Comparison of ENCODE assay signal across 11 mouse cellular contexts in the genomic region with DNA sequence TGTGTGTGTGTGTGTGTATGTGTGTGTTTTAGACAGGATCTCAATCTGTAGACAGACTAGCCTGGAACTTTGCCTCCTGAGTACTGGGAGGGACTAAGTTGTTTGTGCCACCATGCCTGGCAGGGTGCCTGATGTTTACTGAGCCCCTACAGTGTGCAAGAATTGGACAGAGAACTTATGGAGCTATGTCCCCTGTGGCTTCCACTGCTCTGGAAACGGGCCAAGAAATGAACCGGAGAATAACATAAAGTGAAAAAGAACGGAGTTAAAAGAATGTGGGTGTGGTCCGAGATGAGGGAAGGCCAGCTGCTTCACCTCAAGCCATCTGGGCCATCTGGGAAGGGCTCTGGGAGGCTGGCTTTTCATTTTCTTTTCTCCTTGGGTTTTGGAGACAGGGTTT. TPM values are rescaled to one million over a fixed set of nuclear protein-coding genes. Genes with fewer than 3 reads are reported as not detected.
DNase-seq lines count a peak whose midpoint lies in the region; ATAC-seq and TF ChIP-seq lines count a peak whose summit lies in the region.
"Had no signal": no experiment of that assay in that cellular context is flagged by ENCODE, and none has a peak within 500 bp of the region (broad histone marks: within the 10 kb centered on the region; RNA-seq: fewer than 3 reads in every experiment).

No protein-coding gene starts in this region.

- H3K4me3 ChIP-seq in lung, adult 2 months (replicated peaks; ENCODE audit: extremely low read depth, low read depth, low read length), result no peak overlapping the region
- H3K4me3 ChIP-seq in intestine, embryonic 14.5 days (ENCODE audit: low read depth, low read length), result no peak overlapping the region
- H3K4me3 ChIP-seq: midbrain, embryonic 10.5 days had no signal

- H3K36me3 ChIP-seq in intestine, embryonic 14.5 days (ENCODE audit: control insufficient read depth, insufficient read depth, low read length), result no peaks in the 10 kb centered on the region
- H3K36me3 ChIP-seq: midbrain, embryonic 10.5 days had no signal

- 0 out of 2 replicates have a peak overlapping the region, but pooled peaks have one; percentile 2 for H3K4me2 ChIP-seq in intestine, embryonic 14.5 days (ENCODE audit: low read length)

- ATAC-seq in intestine, embryonic 14.5 days (replicated peaks; ENCODE audit: low FRiP score, low TSS enrichment, low read depth), result no peak

- peaks cover 22% of the 10 kb centered on the region for H3K4me1 ChIP-seq in lung, adult 2 months (ENCODE audit: control insufficient read depth, insufficient read depth, low read length)
- H3K4me1 ChIP-seq in intestine, embryonic 14.5 days (replicated peaks; ENCODE audit: control insufficient read depth, insufficient read depth, low read length), result peaks cover 32% of the 10 kb centered on the region

- H3K9ac ChIP-seq in intestine, embryonic 14.5 days (ENCODE audit: low read length), result no peak overlapping the region

- peak overlapping the region; percentile 52 for H3K27ac ChIP-seq in intestine, embryonic 14.5 days (ENCODE audit: low read depth)
- H3K27ac ChIP-seq: midbrain, embryonic 10.5 days had no signal

- no peak for TF ChIP-seq CTCF in lung, adult 2 months (IDR thresholded peaks at IDR 0.05; ENCODE audit: insufficient read depth, low read length)

- 20% methylated on average over 4 of the region's 4 CpGs for WGBS in lung, adult 2 months
- WGBS in intestine, embryonic 14.5 days, result 8% methylated on average over 4 of the region's 4 CpGs

- TF ChIP-seq POLR2A in lung, adult 2 months (IDR thresholded peaks at IDR 0.05; ENCODE audit: borderline replicate concordance, extremely low read depth, low read depth, low read length), result no peak

- DNase-seq in adrenal gland, postnatal 10 days, result peak; percentile 63
- DNase-seq in adrenal gland, adult 2 months, result no peak
- peak; percentile 24 to 58 for DNase-seq in lung, adult 18-20 months
- no peak for DNase-seq in lung, adult 2 months
- no peak for DNase-seq in intestine, embryonic 14.5 days (ENCODE audit: low spot score)
- peak; percentile 68 for DNase-seq in lung, postnatal 36 days
- no peak for DNase-seq in frontal cortex, postnatal 25 days (ENCODE audit: low spot score in 2 of 2)
- DNase-seq in c-Kit-positive CD71-positive TER-119-positive erythroid progenitor cells, embryonic 14.5 days (ENCODE audit: low spot score), result no peak
- DNase-seq: thymus, postnatal 14 days had no signal

- H3K27me3 ChIP-seq in intestine, embryonic 14.5 days (replicated peaks; ENCODE audit: control insufficient read depth, insufficient read depth, low read length), result no peaks in the 10 kb centered on the region

- H3K9me3 ChIP-seq in intestine, embryonic 14.5 days (ENCODE audit: control insufficient read depth, low read length), result no peaks in the 10 kb centered on the region
- H3K9me3 ChIP-seq: midbrain, embryonic 10.5 days had no signal

RNA-seq across cellular contexts. Expression of gene Slc8b1, which starts 3.8 kb away (rescaled TPM):
- 10 to 100 TPM; 35.2 to 39.3 TPM for total RNA-seq in adrenal gland, postnatal 10 days (2021)
- 10 to 100 TPM; 25.5 to 46.3 TPM for total RNA-seq in adrenal gland, adult 2 months (2021)
- 40.1 and 49.3 TPM in 2 replicates for polyA plus RNA-seq in adrenal gland, adult 2 months (2012; rRNA removed)
- 37.0 and 40.0 TPM in 2 replicates for polyA plus RNA-seq in lung, adult 2 months (2012; rRNA removed)
- polyA plus RNA-seq in intestine, embryonic 14.5 days (2014; fragmentation: Nextera tagmentation; extraction: Ambion mirVana), result 3.3 and 3.8 TPM in 2 replicates

RNA-seq across cellular contexts. Expression of gene Plbd2, which starts 11.3 kb away (rescaled TPM):
- total RNA-seq in adrenal gland, postnatal 10 days (2021), result 10 to 100 TPM; 61.8 to 64.4 TPM
- 10 to 100 TPM; 85.2 to 91.3 TPM for total RNA-seq in adrenal gland, adult 2 months (2021)
- polyA plus RNA-seq in adrenal gland, adult 2 months (2012; rRNA removed), result 70.2 and 92.9 TPM in 2 replicates
- 40.0 and 42.7 TPM in 2 replicates for polyA plus RNA-seq in lung, adult 2 months (2012; rRNA removed)
- polyA plus RNA-seq in intestine, embryonic 14.5 days (2014; fragmentation: Nextera tagmentation; extraction: Ambion mirVana), result 36.5 and 42.1 TPM in 2 replicates

RNA-seq across cellular contexts. Expression of gene Sds, which starts 38.4 kb away (rescaled TPM):
- total RNA-seq in adrenal gland, postnatal 10 days (2021), result 10 to 100 TPM in 1 of 2 experiments, 1 to 10 TPM in 1; 2.5 to 20.1 TPM
- under 1 TPM in 1 of 2 experiments, not detected in 1; 0.55 TPM for total RNA-seq in adrenal gland, adult 2 months (2021)
- 1.2 TPM in 1 of 2 replicates, not detected in the other for polyA plus RNA-seq in adrenal gland, adult 2 months (2012; rRNA removed)
- polyA plus RNA-seq in lung, adult 2 months (2012; rRNA removed), result 0.65 and 0.70 TPM in 2 replicates
- polyA plus RNA-seq in intestine, embryonic 14.5 days (2014; fragmentation: Nextera tagmentation; extraction: Ambion mirVana), result not detected in 2 replicates
- polyA plus RNA-seq: gonadal fat pad, adult 2 months; midbrain, embryonic 10.5 days had no signal

RNA-seq across cellular contexts. Expression of gene Sdsl, which starts 42.1 kb away (rescaled TPM):
- 10 to 100 TPM; 33.5 to 38.3 TPM for total RNA-seq in adrenal gland, postnatal 10 days (2021)
- total RNA-seq in adrenal gland, adult 2 months (2021), result 10 to 100 TPM; 46.3 to 71.9 TPM
- 114 and 115 TPM in 2 replicates for polyA plus RNA-seq in adrenal gland, adult 2 months (2012; rRNA removed)
- 2.1 and 2.3 TPM in 2 replicates for polyA plus RNA-seq in lung, adult 2 months (2012; rRNA removed)
- polyA plus RNA-seq in intestine, embryonic 14.5 days (2014; fragmentation: Nextera tagmentation; extraction: Ambion mirVana), result 8.4 and 9.9 TPM in 2 replicates

Comparison
In these comparisons a context has a peak if more than half of its experiments do, and no peak if none do; other contexts are left out.
1. DNase-seq: peak in adrenal gland, postnatal 10 days (single experiment), lung, adult 18-20 months (2 of 2) and lung, postnatal 36 days (single experiment); none in adrenal gland, adult 2 months (single experiment), lung, adult 2 months (single experiment), intestine, embryonic 14.5 days (single experiment), frontal cortex, postnatal 25 days (0 of 2) and c-Kit-positive CD71-positive TER-119-positive erythroid progenitor cells, embryonic 14.5 days (single experiment).